Mouse (Mus musculus) spleen, embryonic (tissue): ENCODE data around the gene Zscan21.

Experiments used
- CTCF ChIA-PET: fragments of 350-600 bp; sonication (Branson Sonifier 250); formaldehyde crosslinking; loops from one replicate; lab custom pipeline; 2022; lab: Charles Lee

Gene Zscan21

GRCm38 (mm10) chr5:138117199-138118015 is 704 bp downstream of the Zscan21 start:
- CTCF ChIA-PET = interaction anchor here (0.9 kb wide), 1 partner anchor 32 kb away, joined by 3 read pairs; the partner anchor contains the start of gene Zkscan1

GRCm38 (mm10) chr5:138118041-138118440 is 1.3 kb downstream of the Zscan21 start:
- CTCF ChIA-PET = interaction anchor here (0.7 to 0.9 kb wide), 2 partner anchors 33 to 66 kb away, joined by 3 to 4 read pairs; partner anchors contain the start of gene Zkscan1

- CTCF ChIA-PET = no interaction called here
Measured at GRCm38 (mm10) chr5:138132425-138133064, 15.8 kb downstream of the Zscan21 start.

- CTCF ChIA-PET = no interaction called here
Measured at GRCm38 (mm10) chr5:138137257-138137656, 20.6 kb downstream of the Zscan21 start.

- CTCF ChIA-PET = interaction anchor here (0.6 kb wide), 1 partner anchor 152 kb away, joined by 5 read pairs; no protein-coding TSS in a partner anchor
Measured at GRCm38 (mm10) chr5:138137935-138138549, 21.3 kb downstream of the Zscan21 start.

GRCm38 (mm10) chr5:138138585-138138984 is 21.9 kb downstream of the Zscan21 start:
- CTCF ChIA-PET = interaction anchor here (0.6 kb wide), 2 partner anchors 124 to 1321 kb away, joined by 4 to 7 read pairs; no protein-coding TSS in a partner anchor

GRCm38 (mm10) chr5:138154390-138154789 is 37.7 kb downstream of the Zscan21 start:
- CTCF ChIA-PET = no interaction called here

GRCm38 (mm10) chr5:138155443-138155976 is 38.8 kb downstream of the Zscan21 start, which contains the start of gene Zfp113:
Gene Zfp113 (minus strand): TSS chr5:138155744.
- CTCF ChIA-PET = no interaction called here

GRCm38 (mm10) chr5:138160224-138160762 is 43.6 kb downstream of the Zscan21 start:
- CTCF ChIA-PET = interaction anchor here (0.7 kb wide), 1 partner anchor 8 kb away, joined by 6 read pairs; no protein-coding TSS in a partner anchor

GRCm38 (mm10) chr5:138160842-138161665 is 44.4 kb downstream of the Zscan21 start, which contains the start of gene Cops6:
Gene Cops6 (plus strand): TSS chr5:138161071.
- CTCF ChIA-PET = no interaction called here

GRCm38 (mm10) chr5:138163046-138163445 is 46.3 kb downstream of the Zscan21 start:
- CTCF ChIA-PET = no interaction called here

- CTCF ChIA-PET = no interaction called here
Measured at GRCm38 (mm10) chr5:138163610-138164009, 46.9 kb downstream of the Zscan21 start.

- CTCF ChIA-PET = no interaction called here
Measured at GRCm38 (mm10) chr5:138165594-138165993, 48.9 kb downstream of the Zscan21 start.

- CTCF ChIA-PET = no interaction called here
Measured at GRCm38 (mm10) chr5:138170936-138171561, 54.3 kb downstream of the Zscan21 start.

GRCm38 (mm10) chr5:138171695-138172491 is 55.2 kb downstream of the Zscan21 start, which contains the start of the genes Ap4m1 and Mcm7:
Gene Ap4m1 (plus strand): TSS chr5:138172002.
Gene Mcm7 (minus strand): TSS chr5:138172422.
- CTCF ChIA-PET = no interaction called here

GRCm38 (mm10) chr5:138173217-138173616 is 56.5 kb downstream of the Zscan21 start:
- CTCF ChIA-PET = no interaction called here
